Mouse (Mus musculus) testis, adult 2 months (tissue): ENCODE results near the gene Rasgef1b.

Experiments used
- CTCF ChIP-seq: fragments of 200-500 bp; IDR thresholded peaks from 2 replicates; pipeline ENCODE4 v1.5.1; 2012; ENCODE audit warnings: low read depth, mild to moderate bottlenecking, inconsistent platforms, low read length, moderate library complexity; ENCODE audit not compliant: control insufficient read depth, insufficient read depth, insufficient replicate concordance
- POLR2A ChIP-seq: fragments of 200-500 bp; IDR thresholded peaks from 2 replicates; pipeline ENCODE4 v1.6.1; 2012; ENCODE audit warnings: low read depth, mild to moderate bottlenecking, inconsistent platforms, low read length, moderate library complexity; ENCODE audit not compliant: control insufficient read depth

DNA sequence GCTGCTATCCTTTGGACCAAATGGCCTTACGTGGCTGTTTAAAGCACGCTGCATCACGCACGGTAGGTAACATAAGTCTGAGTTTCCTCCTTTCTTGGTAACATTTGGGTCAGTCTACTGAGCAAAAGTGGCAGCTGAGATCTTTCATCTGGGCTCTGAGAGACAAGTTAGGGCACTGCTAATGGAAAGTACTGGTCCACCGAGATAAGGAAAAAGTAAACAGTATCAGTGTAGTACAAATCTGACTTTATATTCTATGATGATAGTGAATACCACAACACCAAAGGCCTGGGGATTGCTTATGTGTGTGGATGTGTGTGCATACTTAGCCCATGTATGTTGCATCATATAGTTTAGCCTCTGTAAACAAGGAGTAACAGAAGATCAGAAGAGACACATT lies 358.2 kb downstream of the Rasgef1b start:
- no peak for TF ChIP-seq CTCF
- no peak for TF ChIP-seq POLR2A
